Mouse (Mus musculus): ENCODE measurements around the gene Cnst. TPM values are rescaled to one million over a fixed set of nuclear protein-coding genes. Genes with fewer than 3 reads are reported as not detected.

Gene Cnst
- polyA plus RNA-seq, 1 experiment from 2014 or later, result 14.8 TPM

DNA sequence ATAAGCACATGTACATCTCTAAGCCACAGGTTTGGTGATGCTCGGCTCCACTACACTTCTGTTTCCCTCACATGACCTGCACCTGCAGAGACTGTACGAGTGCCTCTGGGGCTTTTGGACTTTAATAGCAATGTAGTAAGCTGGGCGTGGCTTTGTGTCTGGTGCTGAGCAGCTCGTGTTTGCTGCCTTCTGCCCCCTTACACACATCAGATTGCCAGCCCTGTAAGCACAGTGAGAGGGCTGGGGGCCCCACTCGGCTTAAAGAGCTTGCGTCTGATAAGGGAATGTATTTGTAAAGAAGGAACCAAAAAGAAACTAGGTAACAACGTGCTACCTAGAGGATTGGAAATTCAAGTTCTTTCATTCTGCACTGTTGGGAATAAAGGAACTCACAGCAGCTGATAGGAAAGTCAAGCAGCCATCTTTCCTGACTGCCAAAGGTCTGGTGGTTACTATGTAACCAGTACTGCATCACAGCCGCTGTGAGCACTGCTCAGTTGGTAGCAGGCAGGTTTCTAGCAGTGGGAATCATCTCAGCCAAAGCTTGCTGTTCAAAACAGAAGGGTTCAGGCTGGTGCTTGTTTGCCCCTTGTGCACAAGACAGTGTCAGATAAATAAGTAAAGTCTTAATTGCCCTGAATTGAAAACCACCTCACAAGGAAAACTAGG lies 82.4 kb downstream of the Cnst start:
- WGBS, result 69% methylated on average over 8 of the region's 8 CpGs

DNA sequence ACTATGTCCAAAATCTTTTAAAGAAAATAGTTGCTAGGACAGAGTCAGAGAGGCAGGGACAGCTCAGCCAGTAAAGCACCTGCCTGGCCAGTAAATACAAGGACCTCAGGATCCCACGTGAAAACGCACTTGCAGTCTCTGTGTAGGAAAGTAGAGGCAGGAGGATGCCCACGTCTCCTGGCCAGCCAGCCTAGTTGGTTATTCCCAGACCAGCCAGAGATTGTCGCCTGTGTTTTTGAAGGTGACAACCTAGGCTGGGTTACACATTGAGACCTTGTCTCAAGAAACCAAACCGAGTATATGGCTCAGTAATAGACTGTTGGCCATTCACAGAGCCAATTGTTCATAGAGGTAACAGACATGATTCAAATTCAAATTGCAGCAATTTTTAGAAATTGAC lies 83.1 kb downstream of the Cnst start:
- H3K27me3 ChIP-seq (ENCODE audit: control insufficient read depth, insufficient read depth, low read length), result no peaks in the 10 kb centered on the region

More for the DNA sequence above, 82.4 kb downstream of the Cnst start:
- Histone ChIP-seq H3K4me2 (ENCODE audit: low read depth, severe bottlenecking) (no peak overlapping the region), H3K9ac (ENCODE audit: low read length) (no peak overlapping the region), H3K4me3 (ENCODE audit: low read depth, low read length) (no peak overlapping the region), H3K36me3 (ENCODE audit: control insufficient read depth, insufficient read depth, low read length) (no peaks in the 10 kb centered on the region; the same call in 1 of the 2 replicates), H3K27ac (replicated peaks; ENCODE audit: low read depth, low read length) (no peak overlapping the region), H3K9me3 (ENCODE audit: control insufficient read depth, low read length) (no peaks in the 10 kb centered on the region), H3K27me3 (ENCODE audit: control insufficient read depth, insufficient read depth, low read length) (no peaks in the 10 kb centered on the region), H3K4me1 (ENCODE audit: control insufficient read depth, insufficient read depth, low read length) (no peaks in the 10 kb centered on the region)
- DNase-seq (ENCODE audit: low spot score), result no peak
- ATAC-seq (ENCODE audit: insufficient number of reproducible peaks, low FRiP score, low TSS enrichment, low read depth), result no peak

DNA sequence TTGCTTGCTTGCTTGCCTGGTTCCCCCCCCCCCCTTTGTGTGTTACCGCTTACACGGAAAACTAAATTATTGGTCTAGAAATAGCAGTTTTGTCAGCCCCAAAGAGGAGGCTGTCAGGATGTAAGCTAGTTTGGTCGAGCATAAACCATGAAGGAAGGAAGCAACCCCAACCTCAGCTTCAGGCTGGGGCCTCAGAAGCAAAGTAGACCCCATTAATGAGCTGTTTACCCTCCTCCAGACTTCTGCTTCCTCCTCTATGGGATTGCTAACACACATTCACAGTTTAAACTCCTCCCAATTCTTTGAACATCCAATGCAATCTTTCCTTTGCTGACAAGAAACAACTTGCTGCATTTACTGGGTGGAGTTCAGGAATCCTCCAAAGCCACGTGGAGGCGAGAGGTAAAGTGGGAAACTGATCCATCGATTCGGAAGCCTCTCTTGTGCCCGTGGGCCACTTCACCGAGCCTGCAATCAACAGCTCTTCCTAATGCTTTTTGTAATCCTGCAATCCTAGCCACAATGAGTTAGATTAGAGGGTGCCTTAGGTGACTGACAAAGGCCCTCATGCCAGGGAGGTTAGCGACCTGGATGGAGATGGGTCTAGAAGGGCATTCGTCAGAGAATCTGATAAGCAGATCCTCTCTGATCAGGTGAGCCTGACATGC lies 86.7 kb downstream of the Cnst start:
- H3K4me1 ChIP-seq (ENCODE audit: control insufficient read depth, insufficient read depth, low read length), result no peaks in the 10 kb centered on the region
- H3K36me3 ChIP-seq (ENCODE audit: control insufficient read depth, insufficient read depth, low read length), result no peaks in the 10 kb centered on the region
- H3K9me3 ChIP-seq (ENCODE audit: control insufficient read depth, low read length), result no peaks in the 10 kb centered on the region
- no peak overlapping the region for H3K9ac ChIP-seq (ENCODE audit: low read length)
- no peak overlapping the region for H3K4me3 ChIP-seq (ENCODE audit: low read depth, low read length)
- no peak overlapping the region for H3K4me2 ChIP-seq (ENCODE audit: low read depth, severe bottlenecking)
- WGBS, result 81% methylated on average over 11 of the region's 11 CpGs
- H3K27me3 ChIP-seq (ENCODE audit: control insufficient read depth, insufficient read depth, low read length), result no peaks in the 10 kb centered on the region
- DNase-seq (ENCODE audit: low spot score) (no peak), ATAC-seq (ENCODE audit: insufficient number of reproducible peaks, low FRiP score, low TSS enrichment, low read depth) (no peak)
- H3K27ac ChIP-seq (replicated peaks; ENCODE audit: low read depth, low read length), result no peak overlapping the region

More for the DNA sequence above, 83.1 kb downstream of the Cnst start:
- no peaks in the 10 kb centered on the region for H3K4me1 ChIP-seq (ENCODE audit: control insufficient read depth, insufficient read depth, low read length)
- no peaks in the 10 kb centered on the region; the same call in 1 of the 2 replicates for H3K36me3 ChIP-seq (ENCODE audit: control insufficient read depth, insufficient read depth, low read length)
- H3K9ac ChIP-seq (ENCODE audit: low read length), result no peak overlapping the region
- no peak overlapping the region for H3K27ac ChIP-seq (replicated peaks; ENCODE audit: low read depth, low read length)
- DNase-seq (ENCODE audit: low spot score), result no peak
- no peak for ATAC-seq (ENCODE audit: insufficient number of reproducible peaks, low FRiP score, low TSS enrichment, low read depth)
- 83% methylated on average over 5 of the region's 5 CpGs for WGBS
- H3K4me3 ChIP-seq (ENCODE audit: low read depth, low read length), result no peak overlapping the region
- no peaks in the 10 kb centered on the region for H3K9me3 ChIP-seq (ENCODE audit: control insufficient read depth, low read length)
- H3K4me2 ChIP-seq (ENCODE audit: low read depth, severe bottlenecking), result no peak overlapping the region

DNA sequence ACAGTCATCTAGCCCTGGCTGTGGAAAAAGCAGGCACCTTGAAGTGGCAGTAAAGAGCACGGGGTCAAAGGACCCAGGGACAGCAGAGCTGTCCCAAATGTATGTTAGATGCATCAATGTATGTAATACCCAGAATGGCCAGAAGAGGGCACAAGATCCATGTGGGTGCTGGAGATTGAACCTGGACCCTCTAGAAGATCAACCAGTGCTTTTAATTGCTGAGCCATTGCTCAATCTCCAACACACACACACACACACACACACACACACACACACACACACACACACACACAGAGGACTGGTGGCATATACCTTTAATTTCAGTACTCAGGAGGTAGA lies 87.2 kb downstream of the Cnst start:
- peak; percentile 48 for DNase-seq (ENCODE audit: low spot score)
- WGBS, result 27% methylated on average over 1 of the region's 1 CpGs
- Histone ChIP-seq H3K27ac (replicated peaks; ENCODE audit: low read depth, low read length) (no peak overlapping the region), H3K4me3 (ENCODE audit: low read depth, low read length) (no peak overlapping the region), H3K4me2 (ENCODE audit: low read depth, severe bottlenecking) (no peak overlapping the region), H3K27me3 (ENCODE audit: control insufficient read depth, insufficient read depth, low read length) (no peaks in the 10 kb centered on the region), H3K36me3 (ENCODE audit: control insufficient read depth, insufficient read depth, low read length) (no peaks in the 10 kb centered on the region), H3K4me1 (ENCODE audit: control insufficient read depth, insufficient read depth, low read length) (no peaks in the 10 kb centered on the region), H3K9me3 (ENCODE audit: control insufficient read depth, low read length) (no peaks in the 10 kb centered on the region), H3K9ac (ENCODE audit: low read length) (no peak overlapping the region)
- no peak for ATAC-seq (ENCODE audit: insufficient number of reproducible peaks, low FRiP score, low TSS enrichment, low read depth)

DNA sequence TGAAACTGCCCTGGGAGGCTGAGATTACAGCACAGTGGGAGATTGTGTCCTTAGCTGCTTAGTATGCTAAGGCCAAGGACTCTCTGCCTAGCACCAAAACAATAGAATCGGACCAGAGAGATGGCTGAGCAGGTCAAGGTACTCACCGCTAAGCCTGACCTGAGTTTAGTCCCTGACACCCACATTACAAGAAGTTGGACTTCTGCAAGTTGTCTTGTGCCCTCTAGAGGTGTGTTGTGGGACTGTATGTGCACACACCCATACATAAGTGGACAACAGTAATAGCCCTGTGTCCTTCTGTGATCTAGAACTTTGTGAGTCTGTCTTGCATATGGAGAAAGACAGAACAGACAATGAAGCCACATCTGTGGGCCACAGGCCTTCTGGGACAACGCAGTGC lies 88.0 kb downstream of the Cnst start:
- Histone ChIP-seq H3K4me3 (ENCODE audit: low read depth, low read length) (no peak overlapping the region), H3K36me3 (ENCODE audit: control insufficient read depth, insufficient read depth, low read length) (no peaks in the 10 kb centered on the region), H3K27me3 (ENCODE audit: control insufficient read depth, insufficient read depth, low read length) (no peaks in the 10 kb centered on the region), H3K27ac (replicated peaks; ENCODE audit: low read depth, low read length) (no peak overlapping the region), H3K9me3 (ENCODE audit: control insufficient read depth, low read length) (no peaks in the 10 kb centered on the region), H3K4me1 (ENCODE audit: control insufficient read depth, insufficient read depth, low read length) (no peaks in the 10 kb centered on the region), H3K4me2 (ENCODE audit: low read depth, severe bottlenecking) (no peak overlapping the region), H3K9ac (ENCODE audit: low read length) (no peak overlapping the region)
- ATAC-seq (ENCODE audit: insufficient number of reproducible peaks, low FRiP score, low TSS enrichment, low read depth) (no peak), DNase-seq (ENCODE audit: low spot score) (no peak)
- WGBS, result 85% methylated on average over 3 of the region's 3 CpGs

DNA sequence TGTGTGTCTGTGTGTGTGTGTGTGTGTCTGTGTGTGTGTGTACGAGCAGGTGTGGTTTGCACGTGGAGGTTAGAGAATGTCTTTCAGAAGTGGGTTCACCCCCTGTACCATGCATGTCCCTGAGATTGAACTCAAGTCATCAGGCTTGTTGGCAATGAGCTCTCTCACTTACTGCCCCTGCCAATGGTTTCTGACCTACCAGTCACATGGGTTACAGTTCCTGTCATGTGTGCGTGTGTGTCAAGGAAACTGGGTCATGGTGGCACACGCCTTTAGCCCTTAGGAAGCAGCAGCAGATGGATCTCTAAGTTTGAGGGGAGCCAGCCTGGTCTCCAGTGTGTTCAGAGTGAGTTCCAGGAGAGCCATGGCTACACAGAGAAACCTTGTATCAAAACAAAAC lies 96.6 kb downstream of the Cnst start:
- H3K4me3 ChIP-seq (ENCODE audit: low read depth, low read length), result no peak overlapping the region
- no peaks in the 10 kb centered on the region for H3K4me1 ChIP-seq (ENCODE audit: control insufficient read depth, insufficient read depth, low read length)
- DNase-seq (ENCODE audit: low spot score) (no peak), ATAC-seq (ENCODE audit: insufficient number of reproducible peaks, low FRiP score, low TSS enrichment, low read depth) (no peak)
- H3K9me3 ChIP-seq (ENCODE audit: control insufficient read depth, low read length), result no peaks in the 10 kb centered on the region
- no peaks in the 10 kb centered on the region for H3K27me3 ChIP-seq (ENCODE audit: control insufficient read depth, insufficient read depth, low read length)
- no peaks in the 10 kb centered on the region for H3K36me3 ChIP-seq (ENCODE audit: control insufficient read depth, insufficient read depth, low read length)
- no peak overlapping the region for H3K27ac ChIP-seq (replicated peaks; ENCODE audit: low read depth, low read length)
- WGBS, result 79% methylated on average over 4 of the region's 4 CpGs
- H3K9ac ChIP-seq (ENCODE audit: low read length), result no peak overlapping the region
- no peak overlapping the region for H3K4me2 ChIP-seq (ENCODE audit: low read depth, severe bottlenecking)

DNA sequence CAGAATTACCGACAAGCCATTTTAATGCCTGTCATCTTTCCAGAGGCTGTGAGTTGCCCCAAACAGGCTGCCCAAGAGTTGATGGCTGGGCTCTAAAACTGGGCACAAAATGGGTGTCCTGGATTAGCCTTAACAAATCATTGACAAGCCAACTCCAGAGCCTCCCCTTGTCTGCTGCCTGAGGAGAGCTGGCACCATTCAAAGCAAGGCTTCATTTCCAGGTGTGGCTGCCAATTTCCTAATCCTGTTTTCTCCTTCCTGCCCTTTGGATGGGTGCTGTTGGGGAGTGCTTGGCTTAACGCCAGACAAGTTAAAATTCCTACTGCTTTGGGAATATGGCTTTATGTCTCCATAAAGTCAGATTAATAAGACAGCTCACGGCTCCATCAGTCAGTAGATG lies 98.0 kb downstream of the Cnst start:
- no peaks in the 10 kb centered on the region for H3K4me1 ChIP-seq (ENCODE audit: control insufficient read depth, insufficient read depth, low read length)
- WGBS, result 71% methylated on average over 3 of the region's 3 CpGs

DNA sequence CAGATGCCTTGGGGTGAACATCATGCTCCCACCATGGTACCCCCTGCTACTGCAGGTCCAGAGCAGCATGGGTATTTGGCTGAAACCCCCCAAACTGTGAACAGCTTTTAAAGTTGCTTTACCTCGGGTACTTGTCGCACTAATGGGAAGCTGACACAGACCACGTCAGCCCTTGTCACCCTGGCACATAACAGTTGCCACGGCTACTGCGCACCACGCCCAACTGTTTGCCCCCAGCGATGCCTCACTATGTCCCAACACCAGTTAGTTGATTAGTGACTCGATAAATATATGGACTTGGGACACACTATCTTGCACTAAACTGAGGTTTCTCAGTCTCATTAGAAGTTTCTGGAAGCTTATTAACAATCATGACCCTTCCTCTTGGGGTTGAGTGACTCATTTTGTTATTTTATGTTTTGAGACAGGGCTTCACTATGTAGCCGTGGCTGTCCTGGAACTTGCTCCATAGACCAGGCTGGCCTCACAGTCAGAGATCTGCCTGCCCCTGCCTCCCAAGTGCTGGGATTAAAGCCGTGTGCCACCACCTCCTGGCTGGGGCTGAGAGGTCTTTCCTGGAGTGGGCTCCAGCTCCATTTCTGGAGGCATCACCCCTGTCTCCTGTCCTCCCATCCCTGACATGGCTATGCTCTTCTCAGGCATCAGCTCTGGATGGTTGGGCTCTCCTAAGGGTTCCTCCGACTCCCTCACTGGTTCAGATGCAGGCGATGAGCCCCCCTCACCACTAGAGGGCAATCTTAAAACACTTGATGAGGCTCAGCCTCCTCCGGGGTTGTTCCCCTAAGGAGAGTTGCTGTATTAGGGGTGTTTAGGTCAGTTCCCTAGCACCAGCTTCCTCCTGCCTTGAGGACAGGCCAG lies 99.2 kb downstream of the Cnst start:
- H3K4me1 ChIP-seq (ENCODE audit: control insufficient read depth, insufficient read depth, low read length), result no peaks in the 10 kb centered on the region
- ATAC-seq (ENCODE audit: insufficient number of reproducible peaks, low FRiP score, low TSS enrichment, low read depth) (peak; percentile 73), DNase-seq (ENCODE audit: low spot score) (peak; percentile 86)
- peak overlapping the region; percentile 24 for H3K4me2 ChIP-seq (ENCODE audit: low read depth, severe bottlenecking)
- H3K4me3 ChIP-seq (ENCODE audit: low read depth, low read length), result no peak overlapping the region
- no peaks in the 10 kb centered on the region for H3K27me3 ChIP-seq (ENCODE audit: control insufficient read depth, insufficient read depth, low read length)
- no peaks in the 10 kb centered on the region for H3K36me3 ChIP-seq (ENCODE audit: control insufficient read depth, insufficient read depth, low read length)
- H3K9ac ChIP-seq (ENCODE audit: low read length), result 0 out of 2 replicates have a peak overlapping the region, but pooled peaks have one; percentile 24
- WGBS, result 67% methylated on average over 13 of the region's 13 CpGs
- H3K27ac ChIP-seq (replicated peaks; ENCODE audit: low read depth, low read length), result no peak overlapping the region
- H3K9me3 ChIP-seq (ENCODE audit: control insufficient read depth, low read length), result no peaks in the 10 kb centered on the region

More for the DNA sequence above, 98.0 kb downstream of the Cnst start:
- no peaks in the 10 kb centered on the region for H3K36me3 ChIP-seq (ENCODE audit: control insufficient read depth, insufficient read depth, low read length)
- DNase-seq (ENCODE audit: low spot score) (no peak), ATAC-seq (ENCODE audit: insufficient number of reproducible peaks, low FRiP score, low TSS enrichment, low read depth) (no peak)
- H3K4me2 ChIP-seq (ENCODE audit: low read depth, severe bottlenecking), result no peak overlapping the region
- H3K27me3 ChIP-seq (ENCODE audit: control insufficient read depth, insufficient read depth, low read length), result no peaks in the 10 kb centered on the region
- H3K9me3 ChIP-seq (ENCODE audit: control insufficient read depth, low read length), result no peaks in the 10 kb centered on the region
- no peak overlapping the region for H3K4me3 ChIP-seq (ENCODE audit: low read depth, low read length)
- no peak overlapping the region for H3K27ac ChIP-seq (replicated peaks; ENCODE audit: low read depth, low read length)
- no peak overlapping the region; the same call in 1 of the 2 replicates for H3K9ac ChIP-seq (ENCODE audit: low read length)
